Mouse (Mus musculus) subcutaneous adipose tissue, adult 2 months (tissue): ENCODE data around the gene Mydgf. TPM values are rescaled to one million over a fixed set of nuclear protein-coding genes. Genes with fewer than 3 reads are reported as not detected.

Experiments
- polyA plus RNA-seq: library from polyadenylated mRNA; depleted of rRNA; stranded (reverse); fragments of >200 nt; gene quantifications from 2 replicates; pipeline ENCODE4 v1.2.3, GENCODE M21; 2012; ENCODE audit warnings: low replicate concordance; rRNA removed

Mydgf gene
- polyA plus RNA-seq: 64.9 and 80.9 TPM in 2 replicates

GRCm38 (mm10) chr17:56183658-56184103 is at the start of gene Mydgf:
TSS of gene Mydgf (minus strand) at chr17:56183920.

GRCm38 (mm10) chr17:56218377-56219191 is 34.9 kb upstream of the Mydgf start, which contains the start of gene Dpp9:
TSS of gene Dpp9 (minus strand) at chr17:56218905.

GRCm38 (mm10) chr17:56162231-56162774 is 21.4 kb downstream of the Mydgf start, which contains the start of gene Tnfaip8l1:
TSS of gene Tnfaip8l1 (plus strand) at chr17:56162477.

GRCm38 (mm10) chr17:56139858-56140595 is 43.7 kb downstream of the Mydgf start, which contains the start of gene Sema6b:
TSS of gene Sema6b (minus strand) at chr17:56140343.

Other genes starting within 250 kb of the Mydgf start
- 0.67 and 0.75 TPM in 2 replicates for gene Zfp119b, start 234.4 kb downstream of the Mydgf start, polyA plus RNA-seq
- 6.0 and 9.2 TPM in 2 replicates for gene Ebi3, start 231.3 kb downstream of the Mydgf start, polyA plus RNA-seq
- 6.9 and 10.4 TPM in 2 replicates for gene Yju2, start 224.8 kb downstream of the Mydgf start, polyA plus RNA-seq
- 0.56 and 13.0 TPM in 2 replicates for gene Shd, start 213.5 kb downstream of the Mydgf start, polyA plus RNA-seq
- gene Fsd1, start 197.4 kb downstream of the Mydgf start, polyA plus RNA-seq: 1.0 and 7.0 TPM in 2 replicates
- gene Stap2, start 178.3 kb downstream of the Mydgf start, polyA plus RNA-seq: 25.3 and 34.1 TPM in 2 replicates
- gene Mpnd, start 178.2 kb downstream of the Mydgf start, polyA plus RNA-seq: 106 and 131 TPM in 2 replicates
- 75.0 and 104 TPM in 2 replicates for gene Sh3gl1, start 147.3 kb downstream of the Mydgf start, polyA plus RNA-seq
- gene Chaf1a, start 143.5 kb downstream of the Mydgf start, polyA plus RNA-seq: 2.0 and 5.8 TPM in 2 replicates
- 92.5 and 99.3 TPM in 2 replicates for gene Ubxn6, start 108.9 kb downstream of the Mydgf start, polyA plus RNA-seq
- 20.9 and 56.5 TPM in 2 replicates for gene Hdgfl2, start 104.3 kb downstream of the Mydgf start, polyA plus RNA-seq
- 452 and 1,682 TPM in 2 replicates for gene Plin4, start 74.1 kb downstream of the Mydgf start, polyA plus RNA-seq
- 12.6 and 29.9 TPM in 2 replicates for gene Plin5, start 66.3 kb downstream of the Mydgf start, polyA plus RNA-seq
- gene Lrg1, start 61.9 kb downstream of the Mydgf start, polyA plus RNA-seq: 111 and 539 TPM in 2 replicates
- 14.4 and 24.4 TPM in 2 replicates for gene Sema6b, start 43.6 kb downstream of the Mydgf start, polyA plus RNA-seq
- 8.3 and 9.0 TPM in 2 replicates for gene Tnfaip8l1, start 21.4 kb downstream of the Mydgf start, polyA plus RNA-seq
- gene Dpp9, start 35.0 kb upstream of the Mydgf start, polyA plus RNA-seq: 42.0 and 57.6 TPM in 2 replicates
- gene Fem1a, start 72.9 kb upstream of the Mydgf start, polyA plus RNA-seq: 24.1 and 30.7 TPM in 2 replicates
- gene Ticam1, start 92.9 kb upstream of the Mydgf start, polyA plus RNA-seq: 16.9 and 26.3 TPM in 2 replicates
- gene Plin3, start 109.0 kb upstream of the Mydgf start, polyA plus RNA-seq: 44.9 and 45.4 TPM in 2 replicates
- gene Arrdc5, start 116.4 kb upstream of the Mydgf start, polyA plus RNA-seq: not detected in 2 replicates
- 2.5 and 24.0 TPM in 2 replicates for gene Uhrf1, start 119.4 kb upstream of the Mydgf start, polyA plus RNA-seq
- gene Kdm4b, start 142.1 kb upstream of the Mydgf start, polyA plus RNA-seq: 32.1 and 45.8 TPM in 2 replicates